Mouse (Mus musculus) olfactory bulb, adult 2 months (tissue): ENCODE measurements around the gene Msantd2. TPM values are rescaled to one million over a fixed set of nuclear protein-coding genes. Genes with fewer than 3 reads are reported as not detected.

Experiments used
- H3K27ac ChIP-seq: fragments of 200-500 bp; 2 replicates; pipeline ENCODE4 v1.5.1; 2012; ENCODE audit warnings: low read depth, low read length; ENCODE audit not compliant: insufficient read depth
- H3K4me1 ChIP-seq: fragments of 200-500 bp; 2 replicates; pipeline ENCODE4 v1.6.1; 2012; ENCODE audit warnings: low read length; ENCODE audit not compliant: control insufficient read depth, insufficient read depth
- H3K4me3 ChIP-seq: fragments of 200-500 bp; 2 replicates; pipeline ENCODE4 v1.5.1; 2012; ENCODE audit warnings: mild to moderate bottlenecking, low read depth, low read length, moderate library complexity; ENCODE audit not compliant: insufficient read depth
- CTCF ChIP-seq: fragments of 200-500 bp; IDR thresholded peaks from 2 replicates; pipeline ENCODE4 v1.5.1; 2012; ENCODE audit warnings: low read depth, mild to moderate bottlenecking, low read length, moderate library complexity; ENCODE audit not compliant: insufficient read depth
- POLR2A ChIP-seq: fragments of 200-500 bp; IDR thresholded peaks from 2 replicates; pipeline ENCODE4 v1.6.1; 2012; ENCODE audit warnings: mild to moderate bottlenecking, low read depth, low read length, moderate library complexity; ENCODE audit not compliant: insufficient read depth
- WGBS: fragments of 180-500 bp; shearing (Covaris S2); methylation state at CpG from one replicate; pipeline ENCODE4 v1.1.7; 2018; 5-methylcytosine and 5-hydroxymethylcytosine counted together
- polyA plus RNA-seq: library from polyadenylated mRNA; stranded (reverse); fragments of >200 nt; gene quantifications from 2 replicates; pipeline ENCODE4 v1.2.4, GENCODE M21; 2012; ENCODE audit warnings: low replicate concordance; ENCODE audit not compliant: missing spikeins, insufficient read depth, insufficient read length

Gene Msantd2
- polyA plus RNA-seq, 1 experiment = not detected

DNA sequence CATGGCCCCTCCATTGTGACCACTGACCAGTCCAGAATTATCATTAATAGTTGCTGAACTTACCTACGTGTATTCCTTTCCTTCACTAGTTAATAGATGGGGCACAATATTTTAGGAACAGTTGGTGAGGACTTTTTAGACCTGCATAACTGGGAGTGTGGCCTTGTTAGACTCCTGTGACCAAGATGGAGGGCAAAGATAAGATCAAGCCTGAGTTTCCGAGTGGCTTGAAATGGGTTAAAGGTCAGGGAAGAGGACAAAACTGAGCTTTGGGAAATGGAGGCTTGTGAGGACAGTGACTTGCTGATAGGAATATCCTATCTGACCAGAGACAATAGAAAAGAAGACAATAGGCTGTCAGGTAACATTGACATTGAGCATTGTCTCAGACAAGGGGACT, 36.3 kb downstream of the Msantd2 start:
- Histone ChIP-seq H3K4me1 (peaks cover 14% of the 10 kb centered on the region), H3K27ac (no peak overlapping the region), H3K4me3 (no peak overlapping the region)
- WGBS = 97% methylated on average over 2 of the region's 2 CpGs
- TF ChIP-seq POLR2A (no peak), CTCF (no peak)

DNA sequence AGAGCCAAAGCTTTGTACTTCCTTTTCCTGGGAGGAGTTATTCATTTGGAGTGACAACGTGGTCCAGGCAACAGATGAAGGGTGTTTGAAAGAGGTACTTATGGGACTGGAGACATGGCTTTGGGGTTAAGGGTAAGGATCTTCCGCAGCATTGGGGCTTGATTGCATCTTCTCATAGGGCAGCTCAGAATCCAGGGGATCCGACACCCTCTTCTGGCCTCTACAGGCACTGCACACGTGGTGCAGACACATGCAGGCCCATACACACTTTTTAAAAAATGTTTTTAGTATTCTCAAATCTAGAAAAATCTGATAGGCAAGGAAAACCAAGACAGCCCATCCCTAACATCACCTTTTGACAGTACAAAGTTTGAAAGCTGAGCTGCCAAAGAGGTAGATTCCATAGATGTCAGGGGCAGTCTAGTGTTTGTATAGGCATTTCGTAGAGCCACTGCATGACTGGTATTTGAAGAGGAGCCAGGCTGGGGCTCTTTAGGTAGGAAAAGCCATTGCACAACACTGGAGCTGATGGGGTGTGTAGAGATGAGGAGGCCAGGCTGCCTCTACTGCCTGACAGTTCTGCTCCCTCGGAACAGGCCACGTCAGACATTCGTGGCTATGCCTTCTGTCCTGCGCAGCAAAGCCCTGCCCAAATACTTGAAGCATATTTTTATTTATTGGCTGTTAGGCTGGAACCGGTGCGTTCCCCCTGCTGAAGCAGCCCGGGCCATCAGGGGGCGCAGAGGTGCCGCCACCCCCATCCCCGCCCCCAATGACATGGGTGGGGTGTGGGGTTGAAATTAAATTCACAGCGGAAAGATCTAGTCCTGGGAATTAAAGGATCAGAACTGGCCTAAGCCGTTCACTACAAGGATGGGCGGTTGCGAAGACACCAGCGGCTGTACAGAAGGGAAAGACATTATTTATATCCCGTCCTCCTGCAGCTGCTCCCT, 37.6 kb downstream of the Msantd2 start:
- peaks cover 24% of the 10 kb centered on the region for H3K4me1 ChIP-seq
- TF ChIP-seq POLR2A (no peak), CTCF (no peak)
- H3K4me3 ChIP-seq = no peak overlapping the region
- H3K27ac ChIP-seq = no peak overlapping the region
- whole genome bisulfite sequencing = 63% methylated on average over 21 of the region's 21 CpGs

DNA sequence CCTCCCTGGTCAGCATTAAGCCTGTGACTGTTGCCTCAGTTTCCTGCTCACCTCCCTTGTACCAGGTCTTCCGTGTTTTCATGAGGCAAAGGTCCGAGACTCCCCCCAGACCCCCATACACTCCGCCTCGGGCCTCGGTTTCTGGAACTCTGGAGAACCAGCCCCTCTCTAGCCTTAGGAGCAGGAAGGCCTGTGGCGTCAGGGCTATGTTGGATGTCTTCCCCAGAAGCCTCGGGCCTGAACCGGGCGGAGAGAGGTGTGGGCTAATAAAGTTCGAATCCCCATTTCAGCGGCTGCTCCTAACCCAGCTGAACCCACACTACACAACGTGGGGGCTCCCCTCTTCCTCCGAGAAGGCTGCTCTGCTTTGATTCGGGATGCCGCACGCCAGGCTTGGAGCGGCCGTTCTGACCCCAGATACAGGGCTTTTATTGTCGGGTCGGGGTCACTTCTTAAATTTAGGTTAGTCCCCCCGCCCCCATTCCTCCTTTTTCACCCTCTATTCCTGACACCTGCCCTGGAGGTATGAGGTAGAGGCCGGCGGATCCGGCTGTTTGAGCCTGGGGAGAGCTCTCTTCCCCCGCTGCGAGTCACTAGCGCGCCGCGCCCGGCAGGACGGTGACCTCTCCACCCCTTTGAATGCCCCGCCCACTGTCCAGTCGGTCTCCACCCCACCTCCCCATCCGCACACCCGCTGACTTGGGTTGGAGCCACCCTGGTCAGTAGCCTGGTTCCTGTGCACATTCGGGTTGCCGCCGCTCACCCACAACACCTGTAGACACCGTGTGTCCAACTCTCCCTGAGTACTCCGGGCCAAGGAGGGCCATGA, 38.5 kb downstream of the Msantd2 start, which contains the start of gene Esam:
Gene Esam, plus strand, starts transcription at position 683 of the 829 bp plus-strand sequence.
- Histone ChIP-seq H3K4me3 (peak within 1 kb of the TSS; percentile 15; the same call in 1 of the 2 replicates), H3K4me1 (peaks cover 24% of the 10 kb centered on the region), H3K27ac (no peak within 1 kb of the TSS)
- WGBS = 41% methylated on average over 41 of the region's 41 CpGs
- TF ChIP-seq POLR2A = no peak

DNA sequence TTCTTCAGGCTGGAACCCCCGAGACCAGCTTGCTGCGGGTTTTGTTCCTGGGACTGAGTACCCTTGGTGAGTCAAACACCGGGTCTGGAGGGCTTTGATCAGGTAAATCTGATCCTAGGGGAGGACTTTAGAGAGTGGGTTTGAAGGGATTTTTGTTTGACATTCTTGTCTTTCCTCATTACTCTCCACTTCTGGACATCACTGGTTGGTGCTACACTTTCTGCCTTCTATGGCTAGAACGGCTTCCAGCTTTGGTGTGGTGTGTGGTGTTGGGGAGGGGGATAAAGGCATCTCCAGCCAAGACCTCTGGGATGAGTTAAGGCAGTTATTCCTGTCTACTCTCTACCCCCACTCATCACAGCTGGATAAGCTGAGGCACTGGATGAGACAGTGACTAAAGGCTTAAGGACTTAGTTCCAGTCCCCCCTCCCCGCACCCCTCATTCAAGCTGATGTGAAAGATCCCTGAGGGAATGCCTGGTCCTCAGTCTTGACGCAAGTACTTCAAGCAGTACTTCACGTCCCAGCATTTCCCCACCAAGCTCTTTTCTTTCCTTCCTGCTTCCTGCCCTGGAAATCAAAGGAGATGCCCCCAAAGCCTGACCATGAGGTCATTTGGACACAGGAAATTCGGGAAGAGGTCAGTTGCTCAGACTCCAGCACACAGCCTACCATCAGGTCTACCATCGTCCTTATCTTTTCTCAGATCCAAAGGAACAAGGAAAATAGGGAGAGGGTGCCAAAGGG, 39.3 kb downstream of the Msantd2 start:
- Histone ChIP-seq H3K4me1 (peaks cover 24% of the 10 kb centered on the region), H3K4me3 (peak overlapping the region; percentile 15; the same call in 1 of the 2 replicates), H3K27ac (no peak overlapping the region)
- TF ChIP-seq CTCF (no peak), POLR2A (no peak)
- WGBS = 75% methylated on average over 9 of the region's 9 CpGs

DNA sequence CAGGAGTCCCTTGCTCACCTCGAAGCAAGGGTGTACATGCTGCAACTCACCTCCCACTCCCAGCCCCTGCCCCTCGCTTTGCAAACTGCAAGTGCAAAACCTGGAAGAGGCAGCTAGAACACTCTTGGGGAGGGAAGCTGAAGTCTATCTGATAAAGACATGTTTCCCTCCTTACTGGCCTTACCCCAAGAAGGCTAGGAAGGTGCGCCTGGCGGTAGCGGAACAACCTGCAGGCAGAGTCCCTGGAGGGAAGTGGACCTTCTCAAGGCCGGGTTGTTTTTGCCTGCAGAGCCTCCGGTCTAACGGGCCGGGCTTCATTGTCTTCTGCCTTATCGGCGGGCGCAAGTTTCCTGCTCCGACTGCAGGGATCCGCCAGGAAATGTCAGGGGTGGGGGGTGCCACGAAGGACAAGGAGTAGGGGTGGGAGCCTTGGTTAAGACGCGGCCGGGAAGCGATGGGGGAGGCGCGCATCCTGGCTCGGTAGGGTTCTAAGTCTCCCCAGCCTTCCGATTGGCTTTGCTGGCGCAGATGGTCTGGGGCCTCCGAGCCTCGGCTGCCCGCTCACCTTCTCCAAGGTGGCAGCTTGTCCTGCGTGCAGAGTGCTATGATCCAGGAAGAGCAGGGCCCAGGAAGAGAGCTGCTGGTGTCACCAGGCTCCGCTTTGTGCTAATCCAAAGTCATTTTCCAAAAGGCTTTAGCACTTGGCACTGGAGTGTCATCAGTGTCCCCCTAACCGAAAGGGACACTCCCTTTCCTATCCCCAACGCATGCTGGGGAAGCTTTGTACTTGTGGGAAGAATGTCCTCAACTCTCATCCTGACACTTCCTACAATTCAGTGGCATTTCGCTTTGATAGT, 41.1 kb downstream of the Msantd2 start:
- peak; percentile 6; the same call in 1 of the 2 replicates for TF ChIP-seq CTCF
- no peak for TF ChIP-seq POLR2A
- H3K4me3 ChIP-seq = peak overlapping the region; percentile 35
- peaks cover 24% of the 10 kb centered on the region for H3K4me1 ChIP-seq
- H3K27ac ChIP-seq = no peak overlapping the region
- 17% methylated on average over 32 of the region's 32 CpGs for WGBS

DNA sequence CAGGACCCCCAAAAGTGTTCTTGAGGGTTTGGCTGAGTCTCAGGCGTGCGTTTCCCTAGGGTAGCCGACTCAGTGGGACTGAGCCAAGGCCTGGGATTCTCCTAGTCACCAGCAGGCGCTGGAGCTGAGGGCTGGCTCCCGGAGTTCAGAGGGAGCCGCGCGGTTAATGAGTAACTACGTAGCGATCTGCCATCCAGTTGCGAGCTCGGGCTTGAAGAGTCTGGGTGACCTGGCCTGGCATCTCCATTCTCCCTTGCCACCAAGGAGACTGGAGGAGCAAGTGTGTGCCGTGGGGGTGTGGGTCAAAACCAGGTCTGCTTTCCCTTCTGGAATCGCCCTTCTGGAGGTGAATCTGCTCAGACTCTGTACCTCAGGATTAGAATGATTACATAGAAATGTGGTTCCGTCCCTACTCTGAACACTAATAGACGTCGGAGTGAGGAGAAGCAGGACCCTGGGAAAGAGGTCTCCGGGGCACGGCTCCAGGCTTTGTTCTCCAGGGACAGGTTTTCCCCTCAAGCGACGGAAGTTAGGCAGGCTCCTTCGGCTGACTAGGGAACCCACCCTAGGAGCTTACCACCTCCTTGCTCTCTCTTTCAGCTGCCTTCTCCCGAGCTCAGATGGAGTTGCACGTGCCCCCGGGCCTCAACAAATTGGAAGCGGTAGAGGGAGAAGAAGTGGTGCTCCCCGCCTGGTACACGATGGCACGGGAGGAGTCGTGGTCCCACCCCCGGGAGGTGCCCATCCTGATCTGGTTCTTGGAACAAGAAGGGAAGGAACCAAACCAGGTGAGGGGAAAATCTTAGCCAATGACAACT, 42.0 kb downstream of the Msantd2 start:
- Histone ChIP-seq H3K4me1 (peaks cover 24% of the 10 kb centered on the region), H3K4me3 (peak overlapping the region; percentile 35), H3K27ac (no peak overlapping the region)
- 0 out of 2 replicates have a peak, but pooled peaks have one; percentile 5 for TF ChIP-seq POLR2A
- peak; percentile 34; the same call in 1 of the 2 replicates for TF ChIP-seq CTCF
- 10% methylated on average over 31 of the region's 31 CpGs for WGBS

DNA sequence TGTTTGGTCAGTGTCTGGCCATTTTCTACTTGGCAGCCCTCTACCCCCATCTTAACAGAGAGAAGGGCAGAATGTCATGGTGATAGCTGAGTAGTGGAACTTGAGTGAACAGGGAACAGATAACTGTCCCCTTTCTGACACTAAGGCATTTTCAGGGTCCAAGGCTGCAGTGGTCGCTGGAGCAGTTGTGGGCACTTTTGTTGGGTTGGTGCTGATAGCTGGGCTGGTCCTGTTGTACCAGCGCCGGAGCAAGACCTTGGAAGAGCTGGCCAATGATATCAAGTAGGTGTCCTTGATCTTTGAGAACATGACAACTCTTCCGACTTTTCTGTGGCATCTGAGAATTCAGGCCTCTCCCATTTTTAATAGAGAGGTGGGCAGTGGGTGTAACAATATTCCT, 47.7 kb downstream of the Msantd2 start:
- H3K4me3 ChIP-seq = no peak overlapping the region
- H3K27ac ChIP-seq = no peak overlapping the region
- peaks cover 3% of the 10 kb centered on the region; the same call in 1 of the 2 replicates for H3K4me1 ChIP-seq
- 83% methylated on average over 4 of the region's 4 CpGs for WGBS
- TF ChIP-seq CTCF (no peak), POLR2A (no peak)
